Mouse (Mus musculus): ENCODE measurements around the gene Ppp2r5b. TPM values are rescaled to one million over a fixed set of nuclear protein-coding genes. Genes with fewer than 3 reads are reported as not detected.

The Ppp2r5b gene
- polyA plus RNA-seq, 1 experiment from 2014 or later: 27.9 TPM

DNA sequence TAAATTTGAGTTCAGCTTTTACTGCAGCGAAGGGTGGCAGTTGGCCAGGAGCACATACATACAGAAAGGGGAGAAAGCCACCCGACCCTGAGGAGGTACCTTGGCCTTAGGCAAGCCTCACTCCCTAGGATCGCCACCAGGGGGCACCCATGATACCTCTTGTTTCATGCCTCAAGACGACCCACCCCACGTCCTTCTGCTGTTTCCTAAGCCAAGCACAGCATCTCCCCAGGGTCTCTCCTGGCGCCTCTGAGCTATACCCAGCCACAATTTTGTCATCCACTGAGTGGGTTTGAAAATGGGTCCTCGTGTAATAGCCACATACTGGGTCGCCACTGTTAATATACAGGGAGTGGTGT is 32.5 kb upstream of the Ppp2r5b start:
- no peak for ATAC-seq (ENCODE audit: insufficient number of reproducible peaks, insufficient read depth, low FRiP score, low TSS enrichment, low read depth)
- Histone ChIP-seq H3K27me3 (no peaks in the 10 kb centered on the region; the same call in 1 of the 2 replicates), H3K9ac (peak overlapping the region; percentile 32; the same call in 1 of the 2 replicates), H3K9me3 (no peaks in the 10 kb centered on the region), H3K4me2 (no peak overlapping the region), H3K4me3 (no peak overlapping the region), H3K4me1 (no peaks in the 10 kb centered on the region), H3K27ac (no peak overlapping the region), H3K36me3 (no peaks in the 10 kb centered on the region)
- WGBS: 14% methylated on average over 8 of the region's 8 CpGs

GRCm38 (mm10) chr19:6267306-6268169 is 31.9 kb upstream of the Ppp2r5b start:
- no peak overlapping the region for H3K4me3 ChIP-seq
- H3K36me3 ChIP-seq: no peaks in the 10 kb centered on the region; the same call in 1 of the 2 replicates
- no peaks in the 10 kb centered on the region for H3K9me3 ChIP-seq
- no peak for ATAC-seq (ENCODE audit: insufficient number of reproducible peaks, insufficient read depth, low FRiP score, low TSS enrichment, low read depth)
- H3K4me2 ChIP-seq: no peak overlapping the region
- no peak overlapping the region for H3K27ac ChIP-seq
- H3K4me1 ChIP-seq: no peaks in the 10 kb centered on the region
- H3K9ac ChIP-seq: no peak overlapping the region; the same call in 1 of the 2 replicates
- WGBS: 71% methylated on average over 11 of the region's 11 CpGs
- H3K27me3 ChIP-seq: no peaks in the 10 kb centered on the region; the same call in 1 of the 2 replicates

GRCm38 (mm10) chr19:6265727-6266182 is 30.1 kb upstream of the Ppp2r5b start:
- Histone ChIP-seq H3K9me3 (0 out of 2 replicates have a peak, but pooled peaks cover 2% of the 10 kb centered on the region), H3K4me1 (no peaks in the 10 kb centered on the region), H3K27ac (no peak overlapping the region), H3K4me2 (no peak overlapping the region), H3K36me3 (peaks cover 17% of the 10 kb centered on the region), H3K9ac (no peak overlapping the region), H3K27me3 (no peaks in the 10 kb centered on the region; the same call in 1 of the 2 replicates), H3K4me3 (no peak overlapping the region)
- ATAC-seq (ENCODE audit: insufficient number of reproducible peaks, insufficient read depth, low FRiP score, low TSS enrichment, low read depth): no peak
- WGBS: 64% methylated on average over 6 of the region's 6 CpGs

GRCm38 (mm10) chr19:6264945-6265344 is 29.3 kb upstream of the Ppp2r5b start:
- 0 out of 2 replicates have a peak, but pooled peaks cover 2% of the 10 kb centered on the region for H3K9me3 ChIP-seq
- no peak overlapping the region for H3K9ac ChIP-seq
- no peak for ATAC-seq (ENCODE audit: insufficient number of reproducible peaks, insufficient read depth, low FRiP score, low TSS enrichment, low read depth)
- H3K4me2 ChIP-seq: no peak overlapping the region
- H3K36me3 ChIP-seq: peaks cover 25% of the 10 kb centered on the region
- no peak overlapping the region for H3K4me3 ChIP-seq
- no peaks in the 10 kb centered on the region; the same call in 1 of the 2 replicates for H3K27me3 ChIP-seq
- 87% methylated on average over 8 of the region's 8 CpGs for WGBS
- H3K4me1 ChIP-seq: no peaks in the 10 kb centered on the region
- no peak overlapping the region for H3K27ac ChIP-seq

DNA sequence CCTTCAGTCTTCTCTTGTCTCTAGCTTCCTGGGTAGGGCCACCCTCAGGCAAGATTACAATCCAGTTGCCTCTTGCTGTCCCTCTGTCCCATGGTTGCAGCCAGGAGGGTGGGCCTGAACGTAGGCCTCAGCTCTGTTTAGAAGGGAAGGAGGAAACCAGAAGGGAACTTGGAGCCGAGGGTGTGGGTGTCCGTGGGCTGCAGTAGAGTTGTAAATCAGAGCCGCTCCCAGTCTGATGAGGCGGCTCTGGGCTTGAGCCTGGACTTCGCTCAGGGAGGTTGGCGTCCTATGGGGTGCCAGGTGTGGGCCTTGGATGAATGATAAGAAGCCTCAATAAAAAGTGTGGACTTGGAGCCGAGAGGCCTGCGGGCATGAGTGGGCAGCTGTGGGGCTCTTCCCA is 28.5 kb upstream of the Ppp2r5b start:
- no peak overlapping the region for H3K27ac ChIP-seq
- WGBS: 76% methylated on average over 9 of the region's 9 CpGs
- no peak overlapping the region for H3K4me3 ChIP-seq
- no peaks in the 10 kb centered on the region for H3K4me1 ChIP-seq
- ATAC-seq (ENCODE audit: insufficient number of reproducible peaks, insufficient read depth, low FRiP score, low TSS enrichment, low read depth): no peak
- 0 out of 2 replicates have a peak, but pooled peaks cover 2% of the 10 kb centered on the region for H3K9me3 ChIP-seq
- peaks cover 30% of the 10 kb centered on the region for H3K36me3 ChIP-seq
- H3K9ac ChIP-seq: no peak overlapping the region; the same call in 1 of the 2 replicates
- no peak overlapping the region for H3K4me2 ChIP-seq
- H3K27me3 ChIP-seq: no peaks in the 10 kb centered on the region; the same call in 1 of the 2 replicates

DNA sequence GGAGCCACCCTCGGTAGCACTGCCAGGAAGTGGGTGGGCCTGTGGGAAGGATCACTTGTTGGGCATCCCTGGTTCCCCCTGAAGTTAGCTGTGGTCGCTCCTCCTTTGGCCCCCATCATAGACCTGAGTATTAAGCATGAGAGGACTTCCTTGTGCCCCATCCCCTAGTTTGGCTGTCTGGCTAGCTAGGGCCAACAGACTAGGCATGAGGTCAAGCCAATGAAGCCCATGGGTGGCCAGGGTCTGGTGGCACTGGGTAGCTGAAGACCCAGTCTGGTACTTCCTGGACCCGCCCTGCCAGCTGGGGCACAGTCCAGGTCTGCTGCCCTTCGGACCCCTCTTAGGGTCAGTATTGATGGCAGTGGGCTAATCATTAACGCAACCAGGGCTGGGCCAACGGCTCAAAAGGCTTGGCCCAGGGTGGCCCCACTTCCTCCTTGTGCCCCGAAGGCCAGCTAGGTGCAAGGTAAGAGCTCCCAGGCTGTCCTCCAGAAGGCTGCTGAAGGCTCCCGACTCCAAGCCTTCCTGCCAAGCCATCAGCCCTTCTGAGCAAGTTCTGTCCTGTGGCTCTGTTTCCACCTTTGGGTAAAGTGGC is 27.3 kb upstream of the Ppp2r5b start:
- Histone ChIP-seq H3K4me2 (no peak overlapping the region), H3K36me3 (peaks cover 43% of the 10 kb centered on the region), H3K27ac (no peak overlapping the region), H3K9me3 (0 out of 2 replicates have a peak, but pooled peaks cover 2% of the 10 kb centered on the region), H3K4me3 (no peak overlapping the region), H3K9ac (no peak overlapping the region), H3K4me1 (no peaks in the 10 kb centered on the region), H3K27me3 (no peaks in the 10 kb centered on the region; the same call in 1 of the 2 replicates)
- ATAC-seq (ENCODE audit: insufficient number of reproducible peaks, insufficient read depth, low FRiP score, low TSS enrichment, low read depth): no peak
- 87% methylated on average over 8 of the region's 8 CpGs for WGBS

DNA sequence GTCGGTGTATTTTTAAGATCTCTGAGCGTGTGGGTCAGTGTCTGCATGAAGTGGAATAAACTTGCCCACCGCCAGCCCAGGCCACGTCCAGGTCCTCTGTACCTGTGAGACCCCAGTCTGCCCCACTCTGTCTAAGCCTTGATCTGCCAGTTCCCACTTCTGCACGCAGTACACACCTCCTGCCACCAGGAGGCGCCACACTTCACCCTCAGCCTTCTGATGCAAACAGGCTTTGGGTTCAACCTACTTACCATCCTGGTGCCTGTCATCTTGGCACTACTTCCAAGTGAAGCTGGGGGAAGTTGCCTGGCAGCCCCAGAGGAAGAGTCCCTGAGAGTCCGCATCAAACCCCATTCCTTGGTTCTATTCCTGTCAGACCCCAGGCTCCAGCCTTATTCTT is 26.6 kb upstream of the Ppp2r5b start:
- no peaks in the 10 kb centered on the region for H3K4me1 ChIP-seq
- H3K27ac ChIP-seq: no peak overlapping the region
- no peak overlapping the region for H3K4me2 ChIP-seq
- no peak overlapping the region for H3K4me3 ChIP-seq
- H3K9me3 ChIP-seq: 0 out of 2 replicates have a peak, but pooled peaks cover 2% of the 10 kb centered on the region
- WGBS: 63% methylated on average over 7 of the region's 7 CpGs
- ATAC-seq (ENCODE audit: insufficient number of reproducible peaks, insufficient read depth, low FRiP score, low TSS enrichment, low read depth): no peak
- H3K9ac ChIP-seq: no peak overlapping the region
- H3K27me3 ChIP-seq: no peaks in the 10 kb centered on the region; the same call in 1 of the 2 replicates
- H3K36me3 ChIP-seq: peaks cover 50% of the 10 kb centered on the region

DNA sequence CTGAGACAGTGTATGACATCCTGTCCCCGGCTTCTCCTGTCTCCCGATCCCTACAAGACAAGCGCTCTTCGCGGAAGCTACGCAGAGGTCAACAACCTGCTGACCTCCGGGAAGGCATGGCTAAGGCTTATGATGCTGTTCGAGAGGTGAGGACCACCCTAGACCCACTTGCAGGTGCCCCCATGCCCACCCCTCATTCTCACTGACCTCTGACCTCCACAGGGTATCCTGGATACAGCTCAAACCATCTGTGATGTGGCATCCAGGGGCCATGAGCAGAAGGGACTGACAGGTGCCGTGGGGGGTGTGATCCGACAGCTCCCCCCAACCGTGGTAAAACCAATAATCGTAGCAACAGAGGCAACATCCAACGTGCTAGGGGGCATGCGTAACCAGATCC is 25.7 kb upstream of the Ppp2r5b start:
- no peak for ATAC-seq (ENCODE audit: insufficient number of reproducible peaks, insufficient read depth, low FRiP score, low TSS enrichment, low read depth)
- Histone ChIP-seq H3K4me1 (no peaks in the 10 kb centered on the region), H3K4me3 (no peak overlapping the region), H3K4me2 (no peak overlapping the region), H3K9me3 (0 out of 2 replicates have a peak, but pooled peaks cover 2% of the 10 kb centered on the region), H3K27me3 (no peaks in the 10 kb centered on the region), H3K27ac (no peak overlapping the region), H3K9ac (no peak overlapping the region), H3K36me3 (peaks cover 58% of the 10 kb centered on the region)
- WGBS: 92% methylated on average over 14 of the region's 14 CpGs

DNA sequence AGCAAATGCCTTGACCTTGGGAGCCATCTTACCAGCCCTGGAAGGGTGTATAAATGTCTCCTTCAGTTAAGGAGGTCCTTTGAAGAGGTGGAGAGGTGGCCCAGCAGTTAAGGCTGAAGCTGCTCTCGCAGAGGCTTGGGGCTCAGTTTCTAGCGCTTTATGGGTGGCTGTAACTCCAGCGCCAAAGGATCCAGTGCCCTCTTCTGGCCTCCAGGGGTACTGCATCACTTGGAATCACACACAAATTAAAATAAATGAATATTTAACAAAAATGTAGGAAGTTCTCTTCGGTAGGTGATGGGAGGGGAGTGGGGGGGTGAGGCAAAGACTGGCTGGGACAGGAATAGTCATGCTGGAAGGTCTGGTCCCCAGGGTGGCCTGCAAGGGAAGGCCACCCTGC is 25.3 kb upstream of the Ppp2r5b start:
- 0 out of 2 replicates have a peak, but pooled peaks cover 2% of the 10 kb centered on the region for H3K9me3 ChIP-seq
- no peak overlapping the region for H3K9ac ChIP-seq
- H3K4me1 ChIP-seq: no peaks in the 10 kb centered on the region
- no peak for ATAC-seq (ENCODE audit: insufficient number of reproducible peaks, insufficient read depth, low FRiP score, low TSS enrichment, low read depth)
- H3K27me3 ChIP-seq: no peaks in the 10 kb centered on the region
- no peak overlapping the region for H3K4me3 ChIP-seq
- no peak overlapping the region for H3K4me2 ChIP-seq
- H3K27ac ChIP-seq: no peak overlapping the region
- H3K36me3 ChIP-seq: peaks cover 63% of the 10 kb centered on the region
- WGBS: 86% methylated on average over 4 of the region's 4 CpGs

DNA sequence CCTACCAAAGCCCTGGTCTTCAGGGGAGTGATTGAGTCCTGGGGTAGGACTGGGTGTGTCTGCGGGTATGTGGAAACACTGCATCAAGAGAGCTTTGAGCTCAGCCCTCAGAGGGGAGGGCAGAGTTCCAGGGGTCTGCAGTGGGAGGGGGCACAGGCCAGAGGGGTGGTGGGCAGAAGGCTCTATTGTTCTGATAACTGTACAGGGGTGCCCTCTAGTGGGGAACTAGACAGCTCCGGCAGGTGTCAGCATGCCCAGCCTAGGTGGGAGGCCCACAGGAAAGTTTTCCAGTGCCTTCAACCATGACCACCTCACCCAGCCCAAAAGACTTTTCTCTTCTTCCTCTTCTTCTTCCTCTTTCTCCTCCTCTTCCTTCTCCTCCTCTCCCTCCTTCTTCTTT is 24.8 kb upstream of the Ppp2r5b start:
- Histone ChIP-seq H3K27me3 (no peaks in the 10 kb centered on the region), H3K4me1 (no peaks in the 10 kb centered on the region), H3K36me3 (peaks cover 68% of the 10 kb centered on the region), H3K4me3 (no peak overlapping the region), H3K9me3 (0 out of 2 replicates have a peak, but pooled peaks cover 2% of the 10 kb centered on the region), H3K4me2 (no peak overlapping the region), H3K9ac (no peak overlapping the region), H3K27ac (no peak overlapping the region)
- 72% methylated on average over 2 of the region's 2 CpGs for WGBS
- no peak for ATAC-seq (ENCODE audit: insufficient number of reproducible peaks, insufficient read depth, low FRiP score, low TSS enrichment, low read depth)

DNA sequence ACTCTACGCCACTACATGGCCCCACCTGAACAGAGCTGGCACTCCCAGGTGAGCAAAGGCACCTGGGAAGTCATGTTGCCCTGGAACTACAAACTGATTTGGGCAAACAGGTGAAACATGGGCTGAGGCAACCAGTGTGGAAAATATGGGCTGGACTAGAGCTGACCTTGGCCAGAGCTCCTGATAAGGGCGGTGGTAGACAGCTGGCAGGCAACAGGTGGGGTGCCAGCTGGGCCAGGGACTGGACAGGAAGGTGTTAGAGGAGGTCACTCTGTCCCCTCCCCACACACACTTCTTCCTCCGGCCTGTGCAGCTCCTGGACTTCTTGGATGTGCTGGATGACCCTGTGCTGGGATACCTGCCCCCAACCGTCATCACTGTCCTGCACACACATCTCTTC is 17.3 kb upstream of the Ppp2r5b start:
- no peaks in the 10 kb centered on the region for H3K9me3 ChIP-seq
- H3K4me2 ChIP-seq: no peak overlapping the region
- no peaks in the 10 kb centered on the region for H3K27me3 ChIP-seq
- peaks cover 93% of the 10 kb centered on the region for H3K36me3 ChIP-seq
- no peak overlapping the region for H3K9ac ChIP-seq
- H3K27ac ChIP-seq: no peak overlapping the region
- no peak for ATAC-seq (ENCODE audit: insufficient number of reproducible peaks, insufficient read depth, low FRiP score, low TSS enrichment, low read depth)
- H3K4me1 ChIP-seq: no peaks in the 10 kb centered on the region
- 87% methylated on average over 4 of the region's 4 CpGs for WGBS
- H3K4me3 ChIP-seq: no peak overlapping the region

All from embryonic facial prominence, embryonic 13.5 days (tissue).